Mouse (Mus musculus): ENCODE data around the gene R3hdm2.

R3hdm2 gene

DNA sequence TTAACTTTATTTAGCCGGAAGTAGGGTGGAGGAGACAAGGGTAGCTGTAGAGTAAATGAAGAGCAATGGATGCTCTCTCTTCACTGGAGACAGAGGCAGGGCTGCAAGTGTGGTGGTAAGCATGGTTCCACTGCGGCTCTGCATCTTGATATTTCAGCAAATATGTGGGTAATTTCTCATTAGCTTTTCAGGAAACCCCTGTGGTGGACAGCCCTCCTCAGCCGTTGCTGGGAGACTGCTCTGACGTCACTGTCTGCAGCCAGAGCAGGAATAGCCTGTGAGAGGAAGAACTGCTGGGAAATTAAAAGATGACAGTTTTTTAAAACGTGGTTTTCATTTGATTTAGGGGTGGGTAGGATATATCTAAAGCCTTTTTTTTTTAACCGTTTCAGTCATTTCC lies 41.9 kb downstream of the R3hdm2 start:
- DNase-seq (ENCODE audit: low spot score): peak; percentile 73

DNA sequence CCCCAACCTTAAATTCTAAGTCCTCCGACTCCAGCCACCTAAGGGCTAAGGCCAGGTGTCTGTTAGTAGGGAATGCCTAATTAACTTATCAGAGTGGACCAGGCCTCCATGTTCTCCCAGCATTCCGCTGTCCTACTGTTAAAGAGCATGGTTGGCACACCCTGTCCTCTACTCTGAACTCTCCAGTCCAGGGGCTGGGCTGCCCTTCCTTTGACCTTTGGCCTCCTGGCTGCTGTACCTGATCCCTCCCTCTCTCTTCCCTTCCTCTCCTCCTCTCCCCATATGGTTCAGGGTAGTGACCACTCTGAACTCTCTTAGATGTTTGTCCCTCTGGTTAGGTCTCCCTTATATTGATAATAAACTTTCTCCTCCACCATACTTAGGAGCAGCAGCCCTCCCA lies 45.7 kb downstream of the R3hdm2 start:
- DNase-seq (ENCODE audit: low spot score): peak; percentile 10

DNA sequence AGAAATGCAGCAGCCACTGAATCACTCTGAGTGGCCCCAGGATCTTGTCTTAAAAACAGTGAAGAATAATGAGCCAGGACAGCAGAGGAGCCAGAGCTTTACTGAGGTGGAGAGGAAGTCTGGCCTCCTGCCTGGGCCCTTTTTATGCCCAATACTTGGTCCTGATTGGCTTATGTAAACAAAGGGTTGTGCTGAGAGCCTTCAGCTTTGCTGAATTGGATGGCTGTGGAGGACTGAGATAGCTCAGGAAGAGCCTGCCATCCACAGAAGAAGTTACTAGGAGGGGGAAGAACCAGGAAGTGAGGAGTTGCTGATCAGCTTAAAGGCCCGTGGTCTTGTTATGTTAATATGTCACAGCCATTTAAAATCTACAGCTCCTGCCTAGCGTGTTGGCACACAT lies 46.5 kb downstream of the R3hdm2 start:
- peak; percentile 11 for DNase-seq (ENCODE audit: low spot score)

DNA sequence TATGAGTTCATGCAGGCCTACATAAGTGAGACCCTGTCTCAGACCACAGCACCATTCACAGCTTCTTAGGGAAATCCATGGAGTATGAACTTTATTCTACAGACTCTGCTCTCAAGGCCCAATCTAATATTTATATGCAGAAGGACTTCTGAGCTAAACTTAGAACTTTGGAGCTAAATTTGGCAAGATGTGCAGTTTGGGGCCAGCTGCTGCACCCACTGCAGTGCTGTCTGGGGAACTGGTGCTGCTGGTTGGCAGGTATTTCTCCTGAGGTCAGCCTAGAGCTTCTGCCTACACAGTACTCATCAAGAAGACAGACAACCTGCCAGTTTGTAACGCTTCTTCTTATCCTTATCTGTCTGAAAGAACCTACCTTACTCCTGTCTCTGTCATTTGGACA lies 47.0 kb downstream of the R3hdm2 start:
- no peak for DNase-seq (ENCODE audit: low spot score)

DNA sequence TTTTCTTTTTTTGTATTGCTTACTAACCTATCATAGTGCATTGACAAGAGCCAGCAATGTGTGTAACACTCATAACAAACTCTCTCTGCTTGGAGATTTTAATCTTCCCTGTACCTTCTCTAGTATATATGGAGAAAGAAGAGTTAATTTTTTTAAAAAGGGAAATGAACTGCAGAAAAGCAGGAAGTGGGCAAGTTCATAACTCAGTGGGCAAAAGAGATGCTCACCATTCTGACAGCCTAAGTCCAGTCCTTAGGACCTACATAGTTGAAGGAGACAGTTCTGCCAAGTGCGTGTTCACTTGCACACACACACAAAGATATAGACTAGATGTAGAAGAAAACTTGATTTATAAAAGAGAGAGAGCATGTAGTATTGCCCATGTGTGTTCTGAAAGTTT lies 47.9 kb downstream of the R3hdm2 start:
- no peak for DNase-seq (ENCODE audit: low spot score)

DNA sequence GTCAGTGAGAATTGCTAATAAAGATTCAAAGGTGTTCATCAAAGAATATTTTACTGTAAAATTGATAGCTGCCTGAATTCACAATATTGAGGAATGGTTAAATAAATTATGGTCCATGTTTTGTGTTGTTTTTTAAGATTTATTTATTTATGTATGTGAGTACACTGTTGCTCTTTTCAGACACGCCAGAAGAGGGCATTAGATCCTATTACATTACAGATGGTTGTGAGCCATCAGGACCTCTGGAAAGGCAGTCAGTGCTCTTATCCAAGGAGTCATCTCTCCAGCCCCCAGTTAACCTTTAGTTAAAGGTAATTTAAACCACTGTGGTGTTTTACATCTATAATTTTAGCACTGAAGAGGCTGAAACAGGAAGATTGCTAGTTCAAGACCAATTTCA lies 49.4 kb downstream of the R3hdm2 start:
- no peak for DNase-seq (ENCODE audit: low spot score)

DNA sequence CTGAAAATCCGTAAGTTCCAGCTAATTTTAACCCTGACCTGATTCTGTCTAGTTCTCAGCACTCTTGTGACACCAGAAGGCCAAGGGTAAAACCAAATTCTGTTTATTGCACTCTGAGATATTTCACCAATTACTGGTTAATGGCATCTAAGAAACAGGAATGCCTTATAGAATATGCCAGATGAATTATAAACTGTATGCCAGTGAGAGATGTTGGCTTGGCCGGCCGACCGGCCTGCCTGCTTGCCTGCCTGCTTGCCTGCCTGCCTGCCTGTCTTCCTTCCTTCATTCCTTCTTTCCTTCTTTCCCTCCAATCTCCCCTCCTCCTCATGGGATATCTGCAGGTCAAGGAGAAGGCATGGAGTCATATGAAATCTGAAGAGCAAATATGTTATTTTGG lies 52.3 kb downstream of the R3hdm2 start:
- DNase-seq (ENCODE audit: low spot score): no peak

DNA sequence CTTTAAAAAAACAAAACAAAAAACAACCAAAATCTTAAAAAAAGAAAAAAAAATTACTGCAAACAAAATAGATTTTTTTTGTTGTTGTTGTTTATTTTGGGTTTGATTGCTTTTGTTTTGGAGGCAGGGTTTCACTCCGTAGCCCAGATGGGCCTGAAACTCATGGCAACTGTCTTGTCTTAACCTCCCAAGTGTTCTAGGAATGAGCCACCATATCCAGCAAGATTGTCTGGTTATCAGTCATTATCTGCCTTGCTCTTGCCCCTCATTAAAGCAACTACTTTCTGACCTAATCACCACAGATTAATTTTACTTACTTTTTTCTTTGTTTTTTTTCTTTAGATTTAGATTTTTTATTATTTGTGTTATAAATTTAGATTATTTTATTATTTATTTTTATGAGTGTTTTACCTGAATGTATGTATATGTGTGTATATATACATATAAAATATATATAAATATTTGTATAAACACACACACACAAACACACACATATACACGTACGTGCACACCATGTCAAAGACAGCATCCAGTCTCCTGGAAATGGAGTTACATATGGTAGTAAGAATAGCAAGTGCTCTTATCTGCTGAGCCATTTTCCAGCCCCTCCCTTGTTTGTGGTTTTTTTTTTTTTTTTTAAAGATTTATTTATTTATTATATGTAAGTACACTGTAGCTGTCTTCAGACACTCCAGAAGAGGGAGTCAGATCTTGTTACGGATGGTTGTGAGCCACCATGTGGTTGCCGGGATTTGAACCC lies 57.4 kb downstream of the R3hdm2 start:
- no peak for DNase-seq (ENCODE audit: low spot score)

DNA sequence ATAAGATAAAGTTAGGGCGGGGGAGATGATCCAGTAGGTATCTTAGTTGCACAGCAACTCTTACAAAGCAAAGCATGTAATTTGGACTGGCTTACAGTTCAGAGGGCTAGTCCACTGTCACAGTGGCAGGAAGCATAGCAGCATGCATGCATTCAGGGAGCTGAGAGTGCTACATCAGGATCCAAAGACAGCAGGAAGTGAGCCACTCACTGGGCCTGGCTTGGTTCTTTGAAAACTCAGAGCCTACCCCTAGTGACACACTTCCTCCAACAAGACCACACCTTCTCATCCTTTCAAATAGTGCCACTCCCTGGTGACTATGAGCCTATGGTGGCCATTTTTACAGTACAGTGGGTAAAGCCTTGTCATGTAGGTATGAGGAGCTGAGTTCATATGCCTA lies 73.6 kb downstream of the R3hdm2 start:
- no peak for DNase-seq (ENCODE audit: low spot score)

DNA sequence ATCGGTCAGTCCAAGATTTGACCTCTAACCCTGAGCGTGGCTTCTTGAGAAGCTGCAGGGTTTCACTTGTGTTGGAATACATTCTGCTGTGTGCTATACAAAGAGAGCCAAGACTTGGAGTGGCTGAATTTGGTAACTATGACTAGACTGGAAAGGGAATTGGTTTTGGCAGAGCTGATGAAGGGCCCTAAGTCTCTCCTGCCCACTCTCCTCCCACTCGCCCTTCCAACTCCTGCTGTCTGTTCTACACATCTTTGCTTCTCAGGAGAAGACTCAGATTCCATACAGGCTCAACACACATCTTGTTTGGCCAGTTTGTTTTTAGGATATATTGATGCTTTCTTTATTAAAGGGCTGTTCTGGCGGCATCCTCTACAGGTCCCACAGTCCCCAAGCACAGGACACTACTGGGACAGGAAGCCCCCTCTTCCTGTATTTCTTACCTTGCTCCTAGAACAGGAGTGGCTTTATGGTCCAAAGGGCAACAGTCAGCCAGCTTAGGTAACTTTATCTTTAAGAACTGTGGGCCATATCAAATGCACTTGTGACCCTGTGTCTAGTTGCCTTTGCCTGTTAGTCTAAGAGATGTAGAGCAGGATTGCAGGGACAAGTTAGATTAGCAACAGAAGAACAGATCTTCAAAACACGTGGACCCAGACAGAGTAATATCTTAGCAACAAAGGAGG lies 82.4 kb downstream of the R3hdm2 start:
- no peak for DNase-seq (ENCODE audit: low spot score)

DNA sequence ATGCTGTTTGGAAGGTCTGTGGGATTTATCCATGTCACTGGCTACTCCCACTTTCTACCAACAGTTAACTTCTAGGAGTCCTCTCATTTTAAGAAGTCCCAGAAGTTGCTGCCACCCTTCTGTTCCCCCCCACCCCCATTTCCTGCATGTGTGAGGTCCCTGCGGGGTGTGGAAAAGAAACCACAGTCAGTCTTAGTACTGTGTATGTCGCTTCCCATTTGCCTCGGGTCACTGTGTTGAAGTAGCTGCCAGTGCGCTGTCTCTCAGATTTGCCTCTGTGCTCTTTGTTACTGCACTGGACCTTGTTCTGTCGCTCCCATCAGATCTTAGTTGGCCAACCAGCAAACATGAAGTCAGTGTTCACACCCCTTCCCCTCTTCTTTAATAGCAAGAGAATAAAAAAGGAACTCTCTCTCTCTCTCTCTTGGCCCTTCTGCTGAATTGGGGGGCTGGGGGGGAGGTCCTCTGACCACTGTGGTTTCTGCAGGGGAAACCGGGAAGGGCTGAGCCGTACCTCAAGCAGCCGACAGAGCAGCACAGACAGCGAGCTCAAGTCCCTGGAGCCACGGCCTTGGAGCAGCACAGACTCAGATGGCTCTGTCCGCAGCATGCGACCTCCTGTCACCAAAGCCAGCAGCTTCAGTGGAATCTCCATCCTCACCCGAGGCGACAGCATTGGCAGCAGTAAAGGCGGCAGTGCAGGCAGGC lies 91.3 kb downstream of the R3hdm2 start:
- DNase-seq (ENCODE audit: low spot score): no peak

DNA sequence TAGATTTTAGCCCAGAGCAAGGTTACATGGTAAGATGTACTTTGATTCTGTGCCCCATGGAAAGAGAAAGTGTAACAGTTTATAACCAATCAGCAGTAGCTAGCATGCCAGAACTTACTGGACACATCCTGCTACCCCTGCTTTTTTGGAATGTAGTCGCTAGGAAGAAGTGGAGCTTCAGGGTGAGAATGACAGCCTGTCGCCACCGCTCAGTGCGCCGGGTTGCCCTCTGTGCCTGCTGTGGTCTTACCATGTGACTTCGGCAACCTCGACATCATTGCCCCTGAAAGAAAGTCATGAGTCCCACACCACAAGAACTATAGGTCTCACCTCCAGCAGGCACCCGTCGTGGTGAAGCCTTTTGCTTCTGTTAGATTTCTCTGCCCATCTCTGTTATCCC lies 92.6 kb downstream of the R3hdm2 start:
- DNase-seq (ENCODE audit: low spot score): no peak

DNA sequence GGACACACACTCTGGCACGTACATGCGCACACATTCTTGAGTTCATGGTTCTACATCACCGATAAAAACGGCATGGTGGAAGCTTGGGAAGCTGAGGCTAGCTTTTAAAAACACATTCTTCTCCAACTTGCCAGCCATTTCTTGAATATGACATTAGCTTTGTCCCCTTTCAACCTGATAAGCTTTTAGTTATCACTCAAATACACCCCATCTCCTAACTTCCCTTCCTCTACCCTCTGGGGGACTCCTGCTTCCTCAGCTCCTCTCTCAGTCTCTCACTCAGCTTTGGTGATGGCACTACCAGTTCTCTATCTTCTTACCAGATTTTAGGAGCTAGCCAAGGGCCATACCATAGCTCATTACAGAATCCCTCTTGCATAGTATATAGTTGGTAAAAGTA lies 95.0 kb downstream of the R3hdm2 start:
- no peak for DNase-seq (ENCODE audit: low spot score)

DNA sequence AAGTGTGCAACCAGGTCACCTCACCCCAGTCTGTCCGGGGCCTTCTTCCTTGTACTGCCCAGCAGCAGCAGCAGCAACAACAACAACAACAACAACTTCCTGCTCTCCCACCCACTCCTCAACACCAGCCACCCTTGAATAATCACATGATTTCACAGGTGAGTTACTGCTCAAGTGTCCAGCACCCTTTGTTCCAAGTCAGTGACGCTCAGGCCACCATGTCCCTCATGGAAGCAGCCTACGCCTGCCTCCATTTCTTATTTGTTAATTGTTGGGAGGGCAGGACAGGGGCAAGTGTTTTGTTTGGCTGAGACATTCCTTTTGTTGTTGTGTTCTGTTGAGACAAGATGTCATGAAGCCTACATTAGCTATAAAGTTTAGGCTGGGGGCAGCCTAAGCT lies 96.4 kb downstream of the R3hdm2 start:
- DNase-seq (ENCODE audit: low spot score): no peak

DNA sequence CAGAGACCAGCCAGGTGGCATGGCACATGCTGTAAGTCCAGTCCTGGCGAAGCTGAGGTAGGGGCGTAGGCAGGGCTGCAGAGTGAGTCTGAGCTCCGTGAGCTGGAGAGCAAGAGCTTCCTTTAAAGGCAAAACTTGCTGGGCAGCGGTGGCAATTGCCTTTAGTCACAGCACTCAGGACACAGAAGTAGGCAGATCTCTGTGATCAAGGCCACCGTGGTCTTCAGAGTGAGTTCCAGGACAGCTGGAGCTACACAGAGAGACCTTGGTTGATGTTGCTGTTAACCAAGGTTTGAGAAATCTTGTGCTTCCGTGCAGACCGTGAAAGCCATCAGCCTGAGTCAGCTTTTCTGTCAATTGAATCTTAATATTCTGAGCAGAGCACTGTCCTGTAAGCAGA lies 97.2 kb downstream of the R3hdm2 start:
- DNase-seq (ENCODE audit: low spot score): no peak

DNA sequence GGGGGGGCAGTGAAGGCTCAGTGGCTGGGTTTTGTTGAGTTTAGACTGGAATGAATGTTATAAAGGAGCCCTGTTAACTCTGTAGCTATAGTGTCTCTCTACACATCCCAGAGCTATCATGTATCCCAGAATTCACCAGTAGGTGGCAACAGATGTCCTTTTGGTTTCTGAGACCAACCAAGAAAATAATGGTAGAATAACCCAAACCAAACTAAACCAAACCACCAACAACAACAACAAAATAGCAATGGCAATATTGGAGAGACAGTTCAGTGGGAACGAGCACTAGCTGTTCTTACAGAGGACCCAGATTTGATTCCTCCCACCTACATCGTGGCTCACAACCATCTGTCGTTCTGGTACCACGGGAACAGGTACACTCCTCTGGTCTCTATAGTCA lies 99.0 kb downstream of the R3hdm2 start:
- peak; percentile 60 for DNase-seq (ENCODE audit: low spot score)

DNA sequence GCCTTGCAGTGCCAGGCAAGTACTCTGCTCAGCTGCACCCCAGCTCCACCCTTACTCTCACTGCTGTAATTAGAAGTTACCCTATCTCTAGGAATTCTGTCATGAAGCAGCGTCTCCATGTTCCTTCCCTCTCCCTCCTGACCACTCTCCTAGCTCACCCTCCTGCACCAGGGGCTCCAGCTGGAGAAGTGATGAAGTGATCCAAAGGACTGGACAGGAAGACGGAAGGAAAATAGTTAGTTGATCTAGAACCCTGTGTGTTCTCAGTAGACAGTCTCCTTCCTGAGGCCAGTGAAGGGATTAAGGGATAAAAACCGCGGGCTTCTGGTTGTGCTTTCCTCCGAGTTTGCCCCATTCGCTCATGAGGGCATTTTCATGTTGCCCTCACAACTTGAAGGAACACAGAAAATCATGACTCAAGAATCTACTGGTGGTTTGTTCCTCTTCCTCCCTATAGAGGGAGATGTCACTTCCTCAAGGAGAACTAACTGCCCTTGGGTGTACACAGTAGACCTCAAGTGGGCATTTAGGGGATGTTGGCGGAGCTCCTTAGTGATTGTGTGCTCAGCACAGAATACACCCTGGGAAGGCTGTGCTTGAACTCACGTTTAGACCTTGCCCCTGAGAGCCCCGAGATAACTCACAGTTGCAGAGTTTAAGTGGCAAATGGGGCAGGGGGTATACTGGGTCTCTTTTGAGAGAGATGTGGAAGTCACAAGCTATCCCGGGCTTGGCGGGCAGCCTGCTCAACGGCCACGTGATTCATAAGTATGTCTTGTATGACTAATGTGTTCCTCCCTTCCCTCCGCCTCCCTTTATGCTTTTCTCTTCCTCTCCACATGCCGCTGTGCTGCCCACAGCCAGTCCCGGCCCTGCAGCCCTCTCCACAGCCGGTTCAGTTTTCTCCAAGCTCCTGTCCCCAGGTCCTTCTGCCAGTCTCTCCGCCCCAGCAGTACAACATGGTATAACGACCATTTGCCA lies 101.0 kb downstream of the R3hdm2 start:
- no peak for DNase-seq (ENCODE audit: low spot score)

DNA sequence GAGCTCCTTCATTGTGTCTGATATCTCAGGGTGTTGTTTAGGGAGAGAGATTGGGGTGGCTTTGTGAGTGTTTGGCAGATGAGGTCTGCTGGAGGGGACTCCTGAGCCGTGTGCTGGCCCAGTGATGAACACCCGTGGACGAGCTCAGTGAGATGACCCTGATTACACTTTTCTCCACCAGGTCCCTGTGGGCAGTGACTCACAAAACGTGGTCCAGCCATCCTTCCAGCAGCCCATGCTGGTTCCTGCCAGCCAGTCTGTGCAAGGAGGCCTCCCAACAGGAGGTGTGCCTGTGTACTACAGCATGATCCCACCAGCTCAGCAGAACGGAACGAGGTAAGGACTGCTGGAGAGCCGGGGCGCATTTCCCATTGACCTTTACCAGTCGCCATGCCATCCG lies 105.1 kb downstream of the R3hdm2 start:
- DNase-seq (ENCODE audit: low spot score): no peak

DNA sequence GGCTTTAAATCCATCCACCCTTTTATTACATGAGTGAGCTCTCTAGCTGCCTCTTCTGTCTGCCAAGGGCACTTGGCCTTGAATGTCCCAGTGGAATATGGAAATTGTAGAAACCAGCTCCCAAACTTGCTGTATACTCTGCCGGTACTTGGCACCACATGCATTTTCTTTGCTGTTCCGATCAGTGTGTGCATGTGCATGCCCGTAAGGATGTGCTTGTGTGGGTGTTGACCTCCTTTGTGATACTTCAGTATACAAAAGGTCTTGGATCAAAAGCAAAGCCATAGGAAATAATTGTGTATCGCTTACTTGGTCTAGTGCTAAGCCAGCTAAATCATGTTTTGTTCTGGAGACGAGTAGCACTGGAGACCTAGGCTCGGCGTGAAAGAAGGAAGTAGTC lies 108.7 kb downstream of the R3hdm2 start:
- DNase-seq (ENCODE audit: low spot score): no peak

DNA sequence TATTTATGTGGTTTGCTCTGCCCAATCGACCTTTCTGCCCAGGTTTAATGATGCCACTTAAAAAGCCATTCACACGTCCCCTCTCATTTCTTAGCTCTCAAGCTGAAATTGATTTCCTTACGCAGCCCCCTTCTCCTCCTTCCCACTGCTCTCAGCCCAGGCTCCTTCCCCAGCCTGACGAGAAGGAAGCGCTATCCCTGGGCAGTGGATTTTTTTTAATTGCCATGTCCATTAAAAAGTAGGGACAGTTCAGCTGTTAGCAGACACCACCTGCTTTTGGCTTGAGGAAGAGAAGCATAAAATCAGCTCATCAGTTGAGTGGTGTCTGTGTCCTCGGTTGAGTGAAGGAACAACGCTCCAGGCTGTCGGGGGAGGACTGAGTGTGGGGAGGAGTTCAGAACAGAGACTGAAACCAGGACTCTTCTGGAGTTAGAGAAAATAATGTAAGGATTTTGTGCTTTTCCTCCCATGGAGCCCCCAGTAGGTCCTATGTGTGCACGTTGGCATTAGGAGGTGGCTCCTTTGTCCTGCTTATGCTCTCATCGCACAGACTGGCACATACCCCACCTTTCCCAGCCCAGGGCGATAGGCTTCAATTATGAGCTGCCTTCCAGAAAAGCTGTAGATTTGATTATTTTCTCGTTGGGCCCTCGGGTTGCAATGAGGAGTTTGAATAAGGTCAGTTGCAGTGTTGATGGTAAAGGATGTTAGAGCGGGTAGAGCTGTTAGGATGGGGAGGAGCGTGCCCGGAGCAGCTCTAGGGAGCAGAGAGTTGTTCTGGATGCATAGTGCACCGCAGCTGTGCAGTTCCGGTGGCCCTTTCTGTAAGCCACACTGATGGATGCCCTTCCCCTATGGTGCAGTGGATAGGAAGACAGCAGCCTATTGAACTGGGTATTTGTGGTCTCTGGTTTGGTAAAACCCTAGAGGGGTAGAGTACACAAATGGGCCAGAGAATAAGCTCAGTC lies 110.3 kb downstream of the R3hdm2 start:
- no peak for DNase-seq (ENCODE audit: low spot score)

DNA sequence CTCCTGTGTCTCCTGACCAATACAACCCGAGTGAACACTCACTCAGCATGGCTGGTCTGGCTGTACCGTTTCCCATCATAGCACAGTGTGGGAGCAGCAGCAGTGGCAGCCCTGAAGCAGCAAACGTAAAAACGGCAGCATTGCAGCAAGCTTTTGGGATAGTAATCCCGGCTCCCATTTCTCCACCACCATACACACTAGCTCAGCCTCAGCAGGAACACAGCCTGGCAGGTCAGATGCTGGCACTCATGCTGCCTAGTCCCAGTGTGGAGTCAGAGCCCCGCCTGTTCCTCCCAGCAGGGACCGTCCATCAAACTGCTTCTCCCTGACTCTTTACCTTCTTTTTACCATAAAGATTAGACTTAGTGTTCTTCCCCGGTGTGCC lies 111.0 kb downstream of the R3hdm2 start:
- no peak for DNase-seq (ENCODE audit: low spot score)
